Mouse (Mus musculus) megakaryocyte, embryonic 14.5 days (primary cell): ENCODE measurements around the gene Dap.

Experiments used
- FLI1 ChIP-seq: IDR thresholded peaks from 2 replicates; pipeline ENCODE4 v1.6.1; 2012; ENCODE audit warnings: low read length, inconsistent platforms, mixed read lengths
- GATA1 ChIP-seq: IDR thresholded peaks from 3 replicates; pipeline ENCODE4 v1.6.1; 2012; ENCODE audit warnings: mixed read lengths, low read length, inconsistent platforms, borderline replicate concordance

- TF ChIP-seq GATA1 (no peak), FLI1 (no peak)
Observed at GRCm38 (mm10) chr15:31302293-31302990, 78.3 kb downstream of the Dap start.
